Mouse (Mus musculus) lung, embryonic 14.5 days (tissue): ENCODE measurements around the gene Uba52. TPM values are rescaled to one million over a fixed set of nuclear protein-coding genes. Genes with fewer than 3 reads are reported as not detected.
"Not testable (repeated sequence)": the region's sequence is repeated elsewhere in the genome, so short reads cannot be mapped to it uniquely, and the experiment has no call there.

ENCODE experiments used
- ATAC-seq: fragments of 200-750 bp; cut with Nextera tagmentation; 2 replicates; pipeline ENCODE4 v1.8.0; 2017; ENCODE audit warnings: mild to moderate bottlenecking, moderate TSS enrichment, moderate library complexity; ENCODE audit not compliant: insufficient read depth
- DNase-seq: peaks from one replicate; pipeline ENCODE4 v3.0.0-alpha.2; 2015
- H3K27ac ChIP-seq: fragments of 300-500 bp; sonication (generic); 2 replicates; pipeline ENCODE4 v1.5.1; 2014; ENCODE audit warnings: low read depth, mild to moderate bottlenecking, moderate library complexity
- H3K27me3 ChIP-seq: fragments of 300-500 bp; sonication (generic); 2 replicates; pipeline ENCODE4 v1.6.1; 2014; ENCODE audit warnings: low read length, control low read depth; ENCODE audit not compliant: insufficient read depth
- H3K36me3 ChIP-seq: fragments of 300-500 bp; sonication (generic); 2 replicates; pipeline ENCODE4 v1.6.1; 2014; ENCODE audit warnings: control low read depth; ENCODE audit not compliant: insufficient read depth
- H3K4me1 ChIP-seq: fragments of 300-500 bp; sonication (generic); 2 replicates; pipeline ENCODE4 v1.6.1; 2014; ENCODE audit warnings: antibody characterized with exemption, control low read depth; ENCODE audit not compliant: insufficient read depth
- H3K4me2 ChIP-seq: fragments of 300-500 bp; sonication (generic); 2 replicates; pipeline ENCODE4 v1.6.1; 2014; ENCODE audit warnings: mild to moderate bottlenecking
- H3K4me3 ChIP-seq: fragments of 300-500 bp; sonication (generic); 2 replicates; pipeline ENCODE4 v1.5.1; 2014; ENCODE audit warnings: low read depth, low read length
- H3K9ac ChIP-seq: fragments of 300-500 bp; sonication (generic); 2 replicates; pipeline ENCODE4 v1.6.1; 2014
- H3K9me3 ChIP-seq: fragments of 300-500 bp; sonication (generic); 2 replicates; pipeline ENCODE4 v1.6.1; 2016; ENCODE audit warnings: low read depth, low read length, control low read depth
- CTCF ChIP-seq: IDR thresholded peaks from 2 replicates; pipeline ENCODE4 v1.5.1; 2016; ENCODE audit warnings: antibody characterized with exemption, low read depth
- WGBS: fragments of 180-500 bp; shearing (Covaris S2); extraction: QIAGEN DNeasy Blood & Tissue Kit; methylation state at CpG from one replicate; pipeline ENCODE4 v1.1.7; 2014; 5-methylcytosine and 5-hydroxymethylcytosine counted together
- polyA plus RNA-seq: library from polyadenylated mRNA; unstranded; fragments of >200 nt; fragmentation: Nextera tagmentation; extraction: Ambion mirVana; gene quantifications from 2 replicates; pipeline ENCODE4 v1.2.1, GENCODE M21; 2014

Uba52 gene
- polyA plus RNA-seq, 1 experiment from 2014 or later, result 1,036 TPM

DNA sequence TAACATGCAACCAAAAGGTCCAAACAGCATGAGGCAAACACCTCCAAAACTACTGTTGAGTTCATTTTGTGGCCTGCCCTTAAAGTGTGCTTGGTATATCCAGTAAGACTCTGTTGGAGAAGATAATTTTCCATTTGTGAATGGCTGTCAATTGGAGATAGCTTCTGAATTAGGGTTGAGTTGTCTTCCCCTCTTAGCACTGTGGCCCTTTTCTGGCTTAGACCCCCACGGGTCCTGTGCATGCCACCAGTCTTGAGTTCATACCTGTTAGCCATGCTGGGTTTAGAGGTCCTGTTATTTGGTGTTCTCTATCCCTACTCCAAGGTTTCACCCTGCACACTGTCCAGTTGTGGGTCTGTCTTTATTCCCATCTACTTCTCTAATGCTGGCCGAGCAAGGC lies 1.2 kb upstream of the Uba52 start:
- Histone ChIP-seq H3K9ac (no peak overlapping the region; the same call in 1 of the 2 replicates), H3K9me3 (no peaks in the 10 kb centered on the region), H3K4me2 (peak overlapping the region; percentile 97), H3K4me1 (peaks cover 11% of the 10 kb centered on the region; the same call in 1 of the 2 replicates), H3K27me3 (no peaks in the 10 kb centered on the region), H3K4me3 (peak overlapping the region; percentile 99; the same call in 1 of the 2 replicates), H3K36me3 (peaks cover 57% of the 10 kb centered on the region), H3K27ac (no peak overlapping the region)
- no peak for TF ChIP-seq CTCF
- DNase-seq (no peak), ATAC-seq (no peak)
- 89% methylated on average over 2 of the region's 2 CpGs for whole genome bisulfite sequencing

DNA sequence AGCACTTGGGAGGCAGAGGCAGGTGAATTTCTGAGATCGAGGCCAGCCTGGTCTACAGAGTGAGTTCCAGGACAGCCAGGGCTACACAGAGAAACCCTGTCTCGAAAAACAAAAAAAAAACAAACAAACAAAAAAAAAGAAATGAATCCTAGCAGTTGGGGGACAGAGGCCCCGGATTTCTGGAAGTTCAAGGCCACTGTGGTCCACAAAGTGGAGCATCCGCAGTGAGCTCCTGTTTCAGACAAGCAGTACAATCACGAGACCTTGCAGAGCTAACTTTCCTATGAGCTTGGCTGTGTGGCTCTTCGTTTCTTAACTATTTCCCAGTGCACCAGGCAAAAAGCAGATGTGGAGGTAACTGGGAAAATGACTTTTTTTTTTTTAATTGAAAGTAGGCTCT lies 573 bp upstream of the Uba52 start:
- H3K36me3 ChIP-seq, result peaks cover 52% of the 10 kb centered on the region
- H3K4me2 ChIP-seq, result peak overlapping the region; percentile 97
- H3K4me1 ChIP-seq, result peaks cover 11% of the 10 kb centered on the region; the same call in 1 of the 2 replicates
- peak overlapping the region; percentile 46; the same call in 1 of the 2 replicates for H3K27ac ChIP-seq
- H3K9ac ChIP-seq, result peak overlapping the region; percentile 96; the same call in 1 of the 2 replicates
- WGBS, result 75% methylated on average over 6 of the region's 6 CpGs
- not testable (repeated sequence) for H3K27me3 ChIP-seq, DNase-seq, H3K9me3 ChIP-seq, ATAC-seq
- peak overlapping the region; percentile 99 for H3K4me3 ChIP-seq

DNA sequence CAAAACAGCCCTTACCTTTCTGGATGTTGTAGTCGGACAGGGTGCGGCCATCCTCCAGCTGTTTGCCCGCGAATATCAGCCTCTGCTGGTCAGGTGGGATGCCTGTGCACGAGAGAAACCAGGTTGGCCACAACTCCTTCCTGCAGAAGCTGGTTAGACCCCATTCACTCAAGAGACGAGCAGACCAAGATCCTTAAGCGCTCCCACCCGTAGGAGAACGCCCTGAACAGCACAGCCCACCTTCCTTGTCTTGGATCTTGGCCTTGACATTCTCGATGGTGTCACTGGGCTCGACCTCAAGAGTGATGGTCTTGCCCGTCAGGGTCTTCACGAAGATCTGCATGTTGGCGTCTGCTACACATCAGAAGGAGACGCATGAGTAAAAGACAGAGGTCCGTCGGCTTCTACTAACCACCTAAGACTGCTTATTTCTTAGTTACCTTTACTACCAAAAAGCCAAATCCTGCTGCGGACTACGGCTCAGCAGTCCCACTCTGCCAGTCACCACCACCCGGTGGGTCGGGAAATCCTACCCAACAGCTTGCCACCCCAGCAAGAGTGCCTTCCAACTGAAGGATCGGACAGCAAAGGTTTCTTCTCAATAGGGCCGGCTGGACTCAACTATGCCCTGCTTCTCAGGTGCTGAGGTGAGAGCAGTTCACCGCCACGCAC lies 1.2 kb downstream of the Uba52 start:
- Histone ChIP-seq H3K4me1 (peaks cover 19% of the 10 kb centered on the region), H3K4me2 (peak overlapping the region; percentile 97), H3K27me3 (no peaks in the 10 kb centered on the region), H3K4me3 (peak overlapping the region; percentile 99), H3K27ac (peak overlapping the region; percentile 97), H3K36me3 (peaks cover 50% of the 10 kb centered on the region), H3K9ac (peak overlapping the region; percentile 96), H3K9me3 (no peaks in the 10 kb centered on the region)
- no peak for TF ChIP-seq CTCF
- DNase-seq (no peak), ATAC-seq (no peak)
- WGBS, result 8% methylated on average over 25 of the region's 25 CpGs

DNA sequence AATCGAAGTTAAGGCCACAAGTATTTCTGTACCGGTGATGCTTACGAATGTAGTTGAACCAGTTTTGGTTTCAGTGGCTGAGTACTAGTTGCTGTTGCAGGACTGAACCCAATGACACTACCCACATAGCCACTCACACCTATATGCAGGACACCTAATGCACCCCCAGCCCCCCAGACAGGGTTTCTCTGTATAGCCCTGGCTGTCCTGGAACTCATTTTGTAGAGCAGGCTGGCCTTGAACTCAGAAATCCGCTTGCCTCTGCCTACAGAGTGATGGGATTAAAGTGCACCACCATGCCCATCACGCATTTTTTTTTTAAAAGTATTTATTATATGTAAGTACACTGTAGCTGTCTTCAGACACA lies 3.6 kb downstream of the Uba52 start:
- 52% methylated on average over 5 of the region's 5 CpGs for WGBS
- Histone ChIP-seq H3K36me3 (peaks cover 39% of the 10 kb centered on the region), H3K27me3 (peaks cover 10% of the 10 kb centered on the region; the same call in 1 of the 2 replicates), H3K9ac (no peak overlapping the region), H3K4me2 (peak overlapping the region; percentile 83), H3K27ac (0 out of 2 replicates have a peak overlapping the region, but pooled peaks have one; percentile 20), H3K4me1 (peaks cover 21% of the 10 kb centered on the region), H3K9me3 (no peaks in the 10 kb centered on the region), H3K4me3 (no peak overlapping the region)
- TF ChIP-seq CTCF, result no peak
- DNase-seq, result no peak
- no peak for ATAC-seq

DNA sequence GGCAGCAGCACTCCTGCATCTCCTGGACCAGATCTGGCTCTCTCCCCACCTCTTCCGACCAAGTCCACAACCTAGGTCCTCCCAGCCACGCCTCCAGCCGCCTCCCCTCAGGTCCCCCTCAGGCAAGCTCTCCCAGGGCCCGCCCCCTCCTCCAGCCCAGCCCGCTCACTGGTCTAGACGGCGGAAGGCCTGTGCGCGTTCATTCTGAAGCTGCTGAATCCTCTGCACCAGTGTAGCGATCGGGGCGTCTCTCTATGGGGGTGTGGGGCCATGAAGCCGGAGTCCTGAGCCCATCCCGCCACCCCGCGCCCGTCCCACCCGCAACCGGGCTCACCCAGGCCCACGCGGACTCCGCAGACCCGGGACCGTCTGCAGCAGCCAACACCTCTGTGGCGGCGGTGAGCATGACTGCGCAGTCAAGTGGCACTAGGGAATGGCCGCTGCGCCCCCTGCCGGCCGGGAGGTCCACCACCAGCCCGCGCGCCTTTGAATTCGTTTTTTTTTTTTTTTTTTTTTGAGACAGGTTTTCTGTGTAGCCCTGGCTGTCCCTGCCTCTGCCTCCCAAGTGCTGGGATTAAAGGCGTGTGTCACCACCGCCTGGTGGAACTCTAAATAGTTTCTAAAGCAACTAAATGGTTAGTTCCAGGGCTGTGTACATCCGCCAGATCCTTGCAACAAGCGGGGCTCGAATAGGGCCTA lies 4.1 kb downstream of the Uba52 start, which contains the start of gene Rex1bd:
Gene Rex1bd (minus strand): TSS at position 425 of the 699 bp plus-strand sequence.
- peak; percentile 87 for ATAC-seq
- Histone ChIP-seq H3K4me1 (peaks cover 22% of the 10 kb centered on the region), H3K9me3 (no peaks in the 10 kb centered on the region), H3K9ac (peak within 1 kb of the TSS; percentile 82), H3K4me3 (peak within 1 kb of the TSS; percentile 67), H3K4me2 (peak within 1 kb of the TSS; percentile 83), H3K36me3 (peaks cover 35% of the 10 kb centered on the region), H3K27ac (peak within 1 kb of the TSS; percentile 92), H3K27me3 (peaks cover 15% of the 10 kb centered on the region; the same call in 1 of the 2 replicates)
- peak; percentile 96 for DNase-seq
- TF ChIP-seq CTCF, result peak; percentile 92
- 2% methylated on average over 40 of the region's 40 CpGs for WGBS

DNA sequence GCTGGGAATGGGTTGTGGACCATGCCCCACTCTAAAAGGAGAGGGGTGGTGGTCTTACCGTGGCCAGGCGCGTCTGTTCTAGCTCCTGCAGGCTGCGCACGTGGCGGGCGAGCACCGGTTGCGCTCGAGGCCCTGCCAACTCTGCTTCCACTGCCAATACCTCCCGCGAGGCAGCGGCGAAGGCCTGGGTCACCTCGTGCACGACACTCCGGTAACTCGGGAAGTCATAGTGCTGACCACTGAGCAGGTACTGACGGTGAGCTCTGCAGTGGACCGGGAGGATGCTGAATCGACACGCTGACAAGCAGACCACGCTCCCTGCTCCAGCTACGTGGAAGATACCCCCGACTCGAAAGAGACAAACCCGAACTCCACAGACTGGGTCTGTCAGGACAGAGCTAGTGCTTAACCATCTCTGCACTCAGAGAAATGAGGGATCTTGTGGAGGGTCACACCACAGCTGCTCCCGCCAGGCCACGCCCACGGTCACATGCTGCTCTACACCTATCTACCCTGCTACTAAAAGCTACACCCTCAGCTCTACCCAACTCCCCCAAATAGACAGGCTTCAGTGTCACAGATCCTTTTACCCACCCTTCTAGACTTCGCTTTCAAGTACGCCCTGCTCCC lies 4.8 kb downstream of the Uba52 start:
- Histone ChIP-seq H3K9ac (peak overlapping the region; percentile 82), H3K27me3 (peaks cover 22% of the 10 kb centered on the region), H3K9me3 (no peaks in the 10 kb centered on the region), H3K27ac (peak overlapping the region; percentile 92), H3K4me3 (peak overlapping the region; percentile 67), H3K36me3 (peaks cover 35% of the 10 kb centered on the region), H3K4me2 (peak overlapping the region; percentile 83), H3K4me1 (peaks cover 18% of the 10 kb centered on the region)
- TF ChIP-seq CTCF, result no peak
- WGBS, result 31% methylated on average over 32 of the region's 32 CpGs
- ATAC-seq (peak; percentile 29; the same call in 1 of the 2 replicates), DNase-seq (no peak)
